Mouse (Mus musculus): ENCODE results near the gene Fnip2. TPM values are rescaled to one million over a fixed set of nuclear protein-coding genes. Genes with fewer than 3 reads are reported as not detected.
"Not testable (repeated sequence)": the region's sequence is repeated elsewhere in the genome, so short reads cannot be mapped to it uniquely, and the experiment has no call there.

Gene Fnip2
- polyA plus RNA-seq, 1 experiment from 2014 or later, result 5.8 TPM

DNA sequence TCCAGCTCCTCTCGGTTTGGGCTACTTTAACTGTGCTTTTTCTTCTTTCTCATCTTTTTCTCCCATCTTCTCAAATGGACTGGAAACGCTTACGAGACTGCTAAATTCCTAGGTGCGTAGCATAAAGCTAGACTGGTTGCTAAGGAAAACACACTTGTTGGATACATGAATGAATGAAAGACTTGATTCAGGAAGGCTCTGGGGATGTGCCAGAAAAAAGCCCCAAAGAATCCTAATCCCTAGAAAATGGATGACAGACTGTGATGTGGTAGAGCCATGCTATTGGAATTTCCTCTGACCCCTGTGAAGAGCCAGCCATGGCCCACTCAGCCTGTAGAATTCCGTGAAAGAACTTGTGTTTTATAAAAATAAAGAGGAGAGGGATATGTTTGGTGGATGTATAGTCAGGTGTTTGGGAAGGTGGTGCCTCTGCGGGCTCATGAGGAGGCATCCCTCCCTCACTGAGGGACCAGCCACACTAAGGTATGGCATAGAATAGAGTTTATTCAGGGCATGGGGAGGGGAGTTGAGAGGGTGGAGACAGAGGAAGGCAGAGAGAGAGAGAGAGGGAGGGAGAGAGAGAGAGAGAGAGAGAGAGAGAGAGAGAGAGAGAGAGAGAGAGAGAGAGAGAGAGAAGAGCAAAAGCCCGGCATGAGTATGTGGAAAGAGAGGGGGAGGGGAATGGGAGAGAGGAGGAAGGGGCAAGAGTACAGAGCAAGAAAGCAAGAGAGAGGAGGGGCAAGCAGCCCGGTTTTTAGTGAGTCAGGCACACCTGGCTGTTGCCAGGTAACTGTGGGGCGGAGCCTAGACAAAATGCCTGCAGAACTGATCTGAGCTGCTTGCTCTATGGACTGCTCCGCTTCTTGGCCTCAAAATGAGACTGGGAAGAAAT lies 8.2 kb upstream of the Fnip2 start:
- H3K36me3 ChIP-seq, result no peaks in the 10 kb centered on the region
- H3K27me3 ChIP-seq (ENCODE audit: insufficient read depth, poor library complexity, severe bottlenecking), result no peaks in the 10 kb centered on the region
- no peak for DNase-seq (ENCODE audit: low spot score)
- H3K4me1 ChIP-seq (replicated peaks), result peaks cover 13% of the 10 kb centered on the region
- 37% methylated on average over 10 of the region's 10 CpGs for WGBS
- no peak overlapping the region for H3K4me3 ChIP-seq
- H3K9me3 ChIP-seq, result no peaks in the 10 kb centered on the region
- H3K27ac ChIP-seq, result no peak overlapping the region

DNA sequence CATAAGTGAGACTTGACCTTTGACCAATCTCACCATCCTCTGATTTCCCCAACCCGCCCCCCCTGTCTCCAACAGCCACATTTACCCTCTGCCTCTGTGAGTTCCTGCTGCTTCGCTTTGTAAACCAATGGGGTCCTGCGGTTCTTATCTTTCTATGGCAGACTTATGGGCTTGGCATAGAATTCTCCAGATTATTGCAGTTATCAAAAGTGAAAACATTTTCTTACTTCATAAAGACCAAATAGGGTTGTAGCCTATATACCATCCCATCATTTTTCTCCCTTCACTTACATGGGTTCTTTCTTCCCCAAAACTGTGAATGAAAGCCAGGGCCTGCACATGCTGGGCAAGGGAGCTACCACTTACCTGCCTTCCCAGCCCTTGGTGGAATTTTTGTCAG lies 6.7 kb upstream of the Fnip2 start:
- DNase-seq (ENCODE audit: low spot score), result no peak
- H3K4me1 ChIP-seq (replicated peaks), result peaks cover 13% of the 10 kb centered on the region
- WGBS, result 62% methylated on average over 3 of the region's 3 CpGs

DNA sequence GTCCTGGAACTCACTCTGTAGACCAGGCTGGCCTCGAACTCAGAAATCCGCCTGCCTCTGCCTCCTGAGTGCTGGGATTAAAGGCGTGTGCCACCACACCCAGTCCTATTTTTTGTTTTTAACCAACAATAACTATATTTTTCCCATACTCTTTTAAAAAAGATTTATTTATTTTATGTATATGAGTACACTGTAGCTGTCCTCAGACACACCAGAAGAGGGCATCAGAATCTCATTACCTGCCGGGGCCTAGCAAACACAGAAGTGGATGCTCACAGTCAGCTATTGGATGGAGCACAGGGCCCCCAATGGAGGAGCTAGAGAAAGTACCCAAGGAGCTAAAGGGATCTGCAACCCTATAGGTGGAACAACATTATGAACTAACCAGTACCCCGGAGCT lies 5.8 kb upstream of the Fnip2 start:
- DNase-seq (ENCODE audit: low spot score), result not testable (repeated sequence)

More for the DNA sequence above, 6.7 kb upstream of the Fnip2 start:
- Histone ChIP-seq H3K27me3 (ENCODE audit: insufficient read depth, poor library complexity, severe bottlenecking) (no peaks in the 10 kb centered on the region), H3K4me3 (no peak overlapping the region), H3K9me3 (no peaks in the 10 kb centered on the region), H3K27ac (no peak overlapping the region), H3K36me3 (no peaks in the 10 kb centered on the region)

DNA sequence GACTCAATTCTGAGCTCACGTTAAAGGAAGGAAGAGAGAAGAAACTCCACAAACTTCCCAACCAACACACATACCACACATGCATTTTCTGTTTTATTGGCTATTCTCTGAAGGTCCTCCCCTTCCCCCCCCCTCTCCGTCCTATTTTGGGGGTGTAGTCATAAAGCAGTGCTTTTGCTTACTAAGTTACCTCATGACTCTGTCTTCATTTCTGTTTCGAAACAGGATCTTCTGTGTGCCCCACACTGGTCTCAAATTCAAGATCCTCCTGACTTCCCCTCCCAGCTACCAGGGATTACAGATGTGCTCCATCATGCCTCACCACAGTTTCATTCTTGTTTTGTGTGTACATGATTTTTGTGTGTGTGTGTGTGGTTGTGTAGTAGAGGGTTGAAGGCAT lies 4.8 kb upstream of the Fnip2 start:
- no peak overlapping the region for H3K4me3 ChIP-seq
- H3K9me3 ChIP-seq, result no peaks in the 10 kb centered on the region
- no peak for DNase-seq (ENCODE audit: low spot score)
- no peak overlapping the region for H3K27ac ChIP-seq
- no peaks in the 10 kb centered on the region for H3K27me3 ChIP-seq (ENCODE audit: insufficient read depth, poor library complexity, severe bottlenecking)
- H3K4me1 ChIP-seq (replicated peaks), result peaks cover 18% of the 10 kb centered on the region
- WGBS, result 74% methylated on average over 3 of the region's 3 CpGs
- H3K36me3 ChIP-seq, result no peaks in the 10 kb centered on the region

More for the DNA sequence above, 5.8 kb upstream of the Fnip2 start:
- H3K9me3 ChIP-seq; H3K27ac ChIP-seq; H3K27me3 ChIP-seq (ENCODE audit: insufficient read depth, poor library complexity, severe bottlenecking); H3K4me3 ChIP-seq; H3K36me3 ChIP-seq: not testable (repeated sequence)
- 95% methylated on average over 5 of the region's 5 CpGs for WGBS
- H3K4me1 ChIP-seq (replicated peaks), result peaks cover 14% of the 10 kb centered on the region

DNA sequence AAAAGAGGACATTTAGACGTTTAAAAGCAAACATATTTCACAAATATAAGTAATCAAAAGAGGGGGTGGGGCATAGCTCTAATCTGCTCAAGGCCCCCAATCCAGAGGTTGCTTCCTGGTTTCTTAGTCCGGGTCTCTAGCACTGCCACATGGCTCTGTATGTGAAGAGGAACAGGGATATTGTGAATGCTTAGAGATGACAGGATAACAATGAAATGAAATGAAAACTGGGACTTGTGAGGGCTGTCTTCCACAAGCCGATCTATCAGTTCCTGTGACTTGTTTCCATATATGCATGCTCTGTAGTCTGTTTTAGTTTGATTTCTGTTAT lies 1.7 kb upstream of the Fnip2 start:
- 89% methylated on average over 3 of the region's 3 CpGs for WGBS
- Histone ChIP-seq H3K27me3 (ENCODE audit: insufficient read depth, poor library complexity, severe bottlenecking) (no peaks in the 10 kb centered on the region), H3K27ac (no peak overlapping the region), H3K4me3 (no peak overlapping the region), H3K4me1 (replicated peaks) (peaks cover 23% of the 10 kb centered on the region), H3K9me3 (no peaks in the 10 kb centered on the region), H3K36me3 (no peaks in the 10 kb centered on the region)
- DNase-seq (ENCODE audit: low spot score), result no peak

DNA sequence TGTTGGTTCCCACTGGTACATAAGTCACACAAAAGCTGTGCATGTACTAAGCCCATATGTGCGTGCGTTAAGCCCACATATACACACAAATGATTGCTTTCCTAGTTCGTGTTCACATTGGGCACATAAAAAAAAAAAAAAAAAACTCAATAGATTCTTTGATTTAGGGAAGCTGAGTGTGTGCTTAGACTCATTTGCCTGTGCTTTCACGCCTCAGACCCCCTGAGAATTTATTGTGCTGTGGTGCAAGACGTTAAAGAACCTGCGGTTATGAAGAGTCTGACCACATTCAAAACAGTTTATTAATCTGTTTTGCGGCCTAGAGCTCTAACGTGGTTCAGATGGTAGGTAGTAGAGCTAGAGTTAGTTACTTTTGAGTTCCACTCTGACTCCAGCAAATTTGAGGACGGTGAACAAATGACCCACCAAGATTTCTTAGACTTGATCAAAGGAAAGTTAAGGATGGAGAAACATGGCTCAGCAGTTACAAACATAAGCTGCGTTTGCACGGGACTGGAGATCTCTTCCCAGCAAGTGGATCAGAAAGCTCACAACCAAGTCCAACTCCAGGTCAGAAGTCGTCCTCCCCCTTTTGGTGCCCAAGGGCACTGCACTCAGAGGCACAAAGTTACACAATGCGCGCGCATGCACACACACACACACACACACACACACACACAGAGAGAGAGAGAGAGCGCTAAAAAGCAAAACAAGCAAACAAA lies 1.2 kb upstream of the Fnip2 start:
- peaks cover 23% of the 10 kb centered on the region for H3K4me1 ChIP-seq (replicated peaks)
- H3K27me3 ChIP-seq (ENCODE audit: insufficient read depth, poor library complexity, severe bottlenecking), result no peaks in the 10 kb centered on the region
- H3K4me3 ChIP-seq, result peak overlapping the region; percentile 88
- H3K36me3 ChIP-seq, result no peaks in the 10 kb centered on the region
- H3K9me3 ChIP-seq, result no peaks in the 10 kb centered on the region
- no peak overlapping the region for H3K27ac ChIP-seq
- DNase-seq (ENCODE audit: low spot score), result no peak
- WGBS, result 92% methylated on average over 16 of the region's 16 CpGs

DNA sequence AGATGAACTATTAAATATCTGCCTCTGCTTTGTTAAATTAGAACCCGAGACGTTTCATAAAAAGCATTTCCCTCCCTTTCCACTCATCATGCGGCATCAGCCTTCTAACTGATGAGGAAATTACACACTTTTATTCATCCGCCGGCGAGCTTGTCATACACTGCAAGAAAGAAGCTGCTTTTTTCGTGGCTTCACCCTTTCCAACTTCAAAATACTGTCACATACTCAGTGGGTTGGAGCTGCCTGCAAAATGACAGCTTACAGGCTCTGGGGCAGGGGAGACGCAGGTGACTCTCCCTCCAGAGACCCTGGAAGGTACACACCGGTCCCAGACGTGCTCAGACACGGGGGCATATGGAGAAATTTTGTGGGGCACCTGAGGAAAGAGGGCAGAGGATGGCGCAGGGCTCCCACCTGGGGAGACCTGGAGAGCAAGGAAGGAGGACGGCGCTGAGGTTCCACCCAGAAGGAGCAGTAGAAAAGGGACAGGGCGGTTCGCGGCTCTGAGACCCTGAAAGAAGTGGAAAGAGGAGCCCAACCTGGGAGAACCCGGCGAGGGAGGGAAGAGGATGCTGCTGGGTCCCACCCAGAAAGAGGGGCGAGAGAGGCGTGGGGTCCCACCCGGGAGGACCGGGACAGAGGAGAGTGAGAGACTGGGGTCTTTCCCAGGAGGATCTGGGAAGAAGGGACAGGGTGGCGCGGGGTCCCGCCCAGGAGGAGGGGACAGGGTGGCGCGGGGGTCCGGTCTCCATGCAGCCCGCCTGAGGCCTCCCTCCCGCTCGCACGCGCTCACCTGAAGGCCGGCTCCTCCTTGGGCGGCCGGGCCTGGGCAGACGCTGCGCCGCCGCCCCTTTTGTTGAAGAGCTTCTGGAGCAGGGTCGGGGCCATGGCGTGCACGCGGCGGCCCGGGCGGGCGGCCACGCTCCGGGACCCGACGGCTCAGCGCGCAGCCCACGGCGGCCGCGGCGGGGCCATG lies 592 bp downstream of the Fnip2 start:
- DNase-seq (ENCODE audit: low spot score), result peak; percentile 59
- H3K4me1 ChIP-seq (replicated peaks), result peaks cover 23% of the 10 kb centered on the region
- no peaks in the 10 kb centered on the region for H3K36me3 ChIP-seq
- H3K9me3 ChIP-seq, result no peaks in the 10 kb centered on the region
- WGBS, result 4% methylated on average over 60 of the region's 60 CpGs
- H3K4me3 ChIP-seq, result peak overlapping the region; percentile 88
- peak overlapping the region; percentile 93 for H3K27ac ChIP-seq
- no peaks in the 10 kb centered on the region for H3K27me3 ChIP-seq (ENCODE audit: insufficient read depth, poor library complexity, severe bottlenecking)

DNA sequence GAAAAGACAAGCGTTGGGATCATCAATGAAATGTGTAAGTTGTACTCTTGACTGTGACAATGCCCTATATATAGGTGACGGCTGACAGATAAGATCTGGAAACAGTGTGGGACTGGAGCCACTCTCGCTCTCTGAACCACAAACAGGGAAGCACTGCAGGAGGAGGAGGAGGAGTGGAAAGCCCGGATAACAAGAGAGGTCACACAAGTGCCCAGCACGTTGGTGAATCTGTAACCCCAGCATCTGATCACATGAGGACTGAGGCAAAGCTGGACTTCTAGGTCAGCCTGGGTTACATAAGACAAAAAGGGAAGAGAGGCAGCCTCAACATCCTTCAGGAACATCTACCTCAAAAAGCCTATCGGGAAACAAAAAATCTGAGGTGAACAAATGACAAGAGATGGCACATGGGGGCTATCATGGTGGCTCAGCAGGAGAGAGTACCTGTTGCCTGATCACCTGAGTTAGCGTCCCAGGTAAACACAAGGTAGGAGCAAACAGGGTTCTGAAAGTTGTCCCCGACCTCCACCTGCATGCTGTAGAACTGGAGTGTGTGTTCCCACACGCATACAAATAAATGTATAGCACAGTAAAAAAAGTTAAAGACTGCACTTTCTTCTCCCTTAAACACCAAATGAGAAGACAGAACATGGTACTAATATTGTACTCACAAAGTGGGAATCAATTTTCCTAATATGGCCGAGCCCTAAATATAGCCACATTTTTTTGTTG lies 2.6 kb downstream of the Fnip2 start:
- Histone ChIP-seq H3K9me3 (no peaks in the 10 kb centered on the region), H3K4me1 (replicated peaks) (peaks cover 23% of the 10 kb centered on the region), H3K36me3 (no peaks in the 10 kb centered on the region), H3K27me3 (ENCODE audit: insufficient read depth, poor library complexity, severe bottlenecking) (no peaks in the 10 kb centered on the region), H3K4me3 (no peak overlapping the region), H3K27ac (no peak overlapping the region)
- 83% methylated on average over 10 of the region's 10 CpGs for WGBS
- DNase-seq (ENCODE audit: low spot score), result no peak

DNA sequence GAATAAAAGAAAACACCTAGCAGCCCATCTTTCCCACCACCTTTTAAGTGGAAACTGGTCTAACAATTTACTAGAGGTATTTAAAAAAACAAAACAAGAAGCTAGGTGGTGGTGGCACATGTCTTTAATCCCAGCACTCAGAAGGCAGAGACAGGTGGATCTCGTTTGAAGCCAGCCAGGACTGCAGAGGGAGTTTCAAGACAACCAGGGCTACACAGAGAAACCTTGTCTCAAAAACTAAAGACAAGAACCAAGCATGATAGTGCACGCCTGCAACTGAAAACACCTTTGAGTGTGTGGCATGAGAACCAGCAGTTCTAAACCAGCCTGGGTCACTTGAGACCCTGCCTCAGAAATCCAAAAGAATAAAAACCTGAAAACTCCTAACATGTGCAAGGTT lies 4.1 kb downstream of the Fnip2 start:
- Histone ChIP-seq H3K36me3 (no peaks in the 10 kb centered on the region), H3K27ac (no peak overlapping the region), H3K9me3 (no peaks in the 10 kb centered on the region), H3K4me3 (no peak overlapping the region), H3K4me1 (replicated peaks) (peaks cover 23% of the 10 kb centered on the region), H3K27me3 (ENCODE audit: insufficient read depth, poor library complexity, severe bottlenecking) (no peaks in the 10 kb centered on the region)
- DNase-seq (ENCODE audit: low spot score), result no peak
- 82% methylated on average over 2 of the region's 2 CpGs for WGBS

DNA sequence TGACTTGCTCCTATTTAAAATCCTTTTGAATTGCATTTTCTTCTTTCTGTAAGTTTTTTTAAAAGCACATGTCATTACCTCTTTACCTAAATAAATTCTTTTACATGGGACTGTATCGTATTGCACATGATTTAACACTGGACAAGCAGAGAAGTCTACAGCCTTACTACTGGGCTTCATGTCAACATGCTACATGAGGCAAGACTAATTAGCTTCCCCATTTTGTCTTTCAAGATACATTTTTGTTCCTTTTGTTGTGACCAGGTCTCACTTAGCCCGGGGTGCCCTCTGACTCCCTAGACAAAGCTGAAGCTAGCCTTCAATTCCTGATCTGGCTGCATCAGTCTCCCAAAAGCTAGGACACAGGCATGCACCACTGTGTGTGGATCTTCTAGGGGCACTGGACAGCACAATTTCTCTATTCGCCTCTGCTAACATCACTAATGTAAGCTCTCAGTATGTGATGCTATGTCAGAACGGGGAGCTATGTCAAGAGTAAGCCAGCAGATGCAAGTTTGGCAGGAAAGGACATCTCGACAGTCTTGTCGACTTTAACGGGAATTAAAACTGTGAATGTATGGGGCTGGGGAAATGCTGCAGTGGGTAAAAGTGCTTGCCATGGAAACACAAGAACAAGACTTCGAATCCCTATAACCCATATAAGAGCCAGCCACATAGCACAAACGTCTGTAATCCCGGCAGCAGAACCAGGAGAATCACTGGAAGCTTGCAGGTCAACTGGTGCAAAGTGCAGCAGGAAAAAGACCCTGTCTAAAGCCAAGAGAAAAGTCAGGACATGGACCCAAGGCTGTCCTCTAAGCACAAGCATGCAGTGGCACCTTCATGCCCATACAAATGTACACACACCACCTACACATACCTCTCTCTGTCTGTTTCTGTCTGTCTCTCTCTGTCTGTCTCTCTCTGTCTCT lies 5.5 kb downstream of the Fnip2 start:
- DNase-seq (ENCODE audit: low spot score), result no peak
- WGBS, result 86% methylated on average over 10 of the region's 10 CpGs
- no peaks in the 10 kb centered on the region for H3K36me3 ChIP-seq
- H3K4me3 ChIP-seq, result no peak overlapping the region
- H3K9me3 ChIP-seq, result no peaks in the 10 kb centered on the region
- no peak overlapping the region for H3K27ac ChIP-seq
- H3K4me1 ChIP-seq (replicated peaks), result peaks cover 15% of the 10 kb centered on the region
- no peaks in the 10 kb centered on the region for H3K27me3 ChIP-seq (ENCODE audit: insufficient read depth, poor library complexity, severe bottlenecking)

DNA sequence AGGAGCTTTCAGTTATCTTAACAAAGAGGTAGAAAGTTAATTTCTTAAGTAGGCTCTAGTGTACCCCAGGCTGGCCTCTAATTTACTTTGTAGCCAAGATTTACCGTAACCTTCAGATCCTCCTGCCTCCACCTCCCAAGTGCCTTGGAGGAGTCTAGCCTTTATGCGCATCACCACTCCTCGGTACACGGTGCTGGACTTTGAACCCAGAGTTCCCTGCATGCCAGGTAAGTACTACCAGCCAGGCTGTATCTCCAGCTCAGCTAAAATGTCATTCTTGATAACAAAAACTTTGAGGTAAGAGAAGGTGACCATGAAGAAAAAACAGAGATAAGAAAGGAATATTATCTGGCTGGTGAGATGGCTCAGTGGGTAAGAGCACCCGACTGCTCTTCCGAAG lies 7.0 kb downstream of the Fnip2 start:
- H3K27me3 ChIP-seq (ENCODE audit: insufficient read depth, poor library complexity, severe bottlenecking), result no peaks in the 10 kb centered on the region
- 94% methylated on average over 6 of the region's 6 CpGs for WGBS
- H3K9me3 ChIP-seq, result no peaks in the 10 kb centered on the region

More for the DNA sequence above, 7.0 kb downstream of the Fnip2 start:
- no peak for DNase-seq (ENCODE audit: low spot score)
- no peak overlapping the region for H3K4me3 ChIP-seq
- no peak overlapping the region for H3K27ac ChIP-seq
- H3K36me3 ChIP-seq, result no peaks in the 10 kb centered on the region
- peaks cover 5% of the 10 kb centered on the region; the same call in 1 of the 2 replicates for H3K4me1 ChIP-seq (replicated peaks)
